Mouse (Mus musculus): ENCODE measurements around the gene Fhl3.

DNA sequence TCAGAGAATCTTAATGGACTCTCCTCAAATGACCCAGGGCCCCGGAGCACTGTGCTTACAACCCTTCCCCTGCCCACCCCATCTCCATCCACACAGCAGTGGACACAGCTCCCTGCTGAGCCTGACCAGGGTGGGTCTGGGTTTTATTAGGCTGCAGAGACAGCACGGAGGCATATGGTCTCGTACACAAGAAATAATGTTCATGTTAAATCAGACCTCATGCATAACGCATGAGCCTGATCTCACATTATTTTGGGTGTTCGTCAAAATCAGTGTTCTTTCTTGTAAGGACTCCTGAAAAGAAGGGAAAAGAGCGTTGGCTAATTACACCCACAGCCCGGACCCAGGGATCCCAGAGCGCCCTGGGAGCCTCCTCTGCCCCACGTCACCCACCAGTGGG lies 36.3 kb upstream of the Fhl3 start:
- TF ChIP-seq CTCF (IDR thresholded peaks at IDR 0.05) (no peak), EP300 (IDR thresholded peaks at IDR 0.05) (no peak)
